Mouse (Mus musculus): ENCODE measurements around the gene Strbp. TPM values are rescaled to one million over a fixed set of nuclear protein-coding genes. Genes with fewer than 3 reads are reported as not detected.

Gene Strbp
- polyA plus RNA-seq, 1 experiment from 2014 or later: 30.2 TPM

DNA sequence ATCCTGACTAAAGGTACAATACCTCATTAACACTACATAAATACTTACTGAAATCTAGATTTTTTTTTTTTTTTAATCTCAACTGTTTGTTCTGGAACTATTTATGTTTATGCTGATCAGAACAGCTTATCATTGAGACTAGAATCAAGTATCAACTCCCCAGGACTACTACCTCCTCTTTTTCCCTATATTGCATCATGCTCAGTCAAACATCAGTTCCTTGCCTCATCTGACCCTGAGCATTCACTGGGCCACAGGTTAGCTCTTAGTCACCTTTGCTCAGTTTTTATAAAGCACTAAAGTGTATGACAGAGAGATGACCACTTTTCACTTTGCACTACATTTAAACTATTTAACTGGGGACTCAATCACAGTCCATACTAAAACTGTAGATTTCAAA is 115.7 kb downstream of the Strbp start:
- Histone ChIP-seq H3K4me2 (ENCODE audit: low read length) (no peak overlapping the region), H3K4me3 (ENCODE audit: control insufficient read depth in 1 of 2, insufficient read depth in 1 of 2, low read depth in 1 of 2, low read length in 2 of 2) (no peak overlapping the region), H3K9ac (ENCODE audit: low read length) (no peak overlapping the region), H3K36me3 (ENCODE audit: control insufficient read depth, insufficient read depth, low read length) (peaks cover 44% of the 10 kb centered on the region), H3K27ac (replicated peaks in 1 of 2; ENCODE audit: control insufficient read depth in 1 of 2, insufficient read depth in 1 of 2, low read depth in 2 of 2, low read length in 2 of 2) (no peak overlapping the region), H3K4me1 (ENCODE audit: control insufficient read depth in 2 of 2, insufficient read depth in 2 of 2, low read length in 2 of 2) (no peaks in the 10 kb centered on the region), H3K9me3 (ENCODE audit: control insufficient read depth, low read length) (no peaks in the 10 kb centered on the region), H3K27me3 (ENCODE audit: control insufficient read depth, insufficient read depth, low read length) (no peaks in the 10 kb centered on the region)
- ATAC-seq (ENCODE audit: insufficient number of reproducible peaks, insufficient read depth, low FRiP score, low read depth): no peak

GRCm38 (mm10) chr2:37578185-37578584 is 125.5 kb downstream of the Strbp start:
- no peaks in the 10 kb centered on the region for H3K9me3 ChIP-seq (ENCODE audit: control insufficient read depth, low read length)
- no peak for ATAC-seq (ENCODE audit: insufficient number of reproducible peaks, insufficient read depth, low FRiP score, low read depth)
- no peak overlapping the region for H3K4me3 ChIP-seq (ENCODE audit: control insufficient read depth in 1 of 2, insufficient read depth in 1 of 2, low read depth in 1 of 2, low read length in 2 of 2)
- no peaks in the 10 kb centered on the region for H3K4me1 ChIP-seq (ENCODE audit: control insufficient read depth in 2 of 2, insufficient read depth in 2 of 2, low read length in 2 of 2)
- no peak overlapping the region for H3K27ac ChIP-seq (replicated peaks in 1 of 2; ENCODE audit: control insufficient read depth in 1 of 2, insufficient read depth in 1 of 2, low read depth in 2 of 2, low read length in 2 of 2)
- H3K36me3 ChIP-seq (ENCODE audit: control insufficient read depth, insufficient read depth, low read length): peaks cover 26% of the 10 kb centered on the region
- no peak overlapping the region for H3K9ac ChIP-seq (ENCODE audit: low read length)
- 88% methylated on average over 2 of the region's 2 CpGs for WGBS
- H3K27me3 ChIP-seq (ENCODE audit: control insufficient read depth, insufficient read depth, low read length): no peaks in the 10 kb centered on the region
- no peak overlapping the region for H3K4me2 ChIP-seq (ENCODE audit: low read length)

GRCm38 (mm10) chr2:37576661-37577060 is 127.0 kb downstream of the Strbp start:
- Histone ChIP-seq H3K27me3 (ENCODE audit: control insufficient read depth, insufficient read depth, low read length) (no peaks in the 10 kb centered on the region), H3K4me3 (ENCODE audit: control insufficient read depth in 1 of 2, insufficient read depth in 1 of 2, low read depth in 1 of 2, low read length in 2 of 2) (no peak overlapping the region), H3K27ac (replicated peaks in 1 of 2; ENCODE audit: control insufficient read depth in 1 of 2, insufficient read depth in 1 of 2, low read depth in 2 of 2, low read length in 2 of 2) (no peak overlapping the region), H3K9ac (ENCODE audit: low read length) (no peak overlapping the region), H3K4me1 (ENCODE audit: control insufficient read depth in 2 of 2, insufficient read depth in 2 of 2, low read length in 2 of 2) (no peaks in the 10 kb centered on the region), H3K4me2 (ENCODE audit: low read length) (no peak overlapping the region), H3K9me3 (ENCODE audit: control insufficient read depth, low read length) (no peaks in the 10 kb centered on the region), H3K36me3 (ENCODE audit: control insufficient read depth, insufficient read depth, low read length) (peaks cover 29% of the 10 kb centered on the region)
- 97% methylated on average over 1 of the region's 1 CpGs for WGBS
- no peak for ATAC-seq (ENCODE audit: insufficient number of reproducible peaks, insufficient read depth, low FRiP score, low read depth)

- no peak overlapping the region for H3K9ac ChIP-seq (ENCODE audit: low read length)
- WGBS: 91% methylated on average over 2 of the region's 2 CpGs
- H3K27ac ChIP-seq (replicated peaks in 1 of 2; ENCODE audit: control insufficient read depth in 1 of 2, insufficient read depth in 1 of 2, low read depth in 2 of 2, low read length in 2 of 2): no peak overlapping the region
- peaks cover 38% of the 10 kb centered on the region for H3K36me3 ChIP-seq (ENCODE audit: control insufficient read depth, insufficient read depth, low read length)
- no peak for ATAC-seq (ENCODE audit: insufficient number of reproducible peaks, insufficient read depth, low FRiP score, low read depth)
- no peaks in the 10 kb centered on the region for H3K9me3 ChIP-seq (ENCODE audit: control insufficient read depth, low read length)
- peaks cover 2 to 13% of the 10 kb centered on the region in 2 experiments; a peak in 1 of 4 replicates for H3K4me1 ChIP-seq (ENCODE audit: control insufficient read depth in 2 of 2, insufficient read depth in 2 of 2, low read length in 2 of 2)
- H3K27me3 ChIP-seq (ENCODE audit: control insufficient read depth, insufficient read depth, low read length): no peaks in the 10 kb centered on the region
- no peak overlapping the region for H3K4me2 ChIP-seq (ENCODE audit: low read length)
- H3K4me3 ChIP-seq (ENCODE audit: control insufficient read depth in 1 of 2, insufficient read depth in 1 of 2, low read depth in 1 of 2, low read length in 2 of 2): no peak overlapping the region
These were observed 131.5 kb downstream of the Strbp start for GRCm38 (mm10) chr2:37572141-37572540.

DNA sequence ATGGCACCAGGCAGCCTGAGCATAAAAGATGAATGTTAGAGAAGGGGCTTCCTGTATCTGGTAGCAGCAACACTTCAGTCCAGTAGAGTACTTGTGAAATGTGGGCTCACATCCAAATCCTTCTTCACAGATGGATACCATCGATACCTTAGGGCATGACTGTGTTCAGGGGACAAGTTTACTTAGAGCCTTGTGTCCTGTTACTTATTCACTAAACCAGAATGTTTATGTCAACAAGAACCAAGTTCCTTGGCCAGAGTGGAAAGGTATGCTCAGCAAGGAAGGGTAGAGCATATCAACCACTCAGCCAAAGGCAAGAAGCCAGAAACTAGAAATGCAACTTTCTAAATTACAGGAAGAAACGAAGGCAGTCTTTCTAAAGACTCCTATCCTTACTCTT is 133.0 kb downstream of the Strbp start:
- WGBS: 67% methylated on average over 2 of the region's 2 CpGs
- H3K9me3 ChIP-seq (ENCODE audit: control insufficient read depth, low read length): no peaks in the 10 kb centered on the region
- no peaks in the 10 kb centered on the region for H3K27me3 ChIP-seq (ENCODE audit: control insufficient read depth, insufficient read depth, low read length)
- H3K4me1 ChIP-seq (ENCODE audit: control insufficient read depth in 2 of 2, insufficient read depth in 2 of 2, low read length in 2 of 2): peaks cover 2 to 13% of the 10 kb centered on the region in 2 experiments; a peak in 1 of 4 replicates
- no peak overlapping the region for H3K4me3 ChIP-seq (ENCODE audit: control insufficient read depth in 1 of 2, insufficient read depth in 1 of 2, low read depth in 1 of 2, low read length in 2 of 2)
- H3K9ac ChIP-seq (ENCODE audit: low read length): no peak overlapping the region
- ATAC-seq (ENCODE audit: insufficient number of reproducible peaks, insufficient read depth, low FRiP score, low read depth): no peak
- H3K27ac ChIP-seq (replicated peaks in 1 of 2; ENCODE audit: control insufficient read depth in 1 of 2, insufficient read depth in 1 of 2, low read depth in 2 of 2, low read length in 2 of 2): no peak overlapping the region
- H3K36me3 ChIP-seq (ENCODE audit: control insufficient read depth, insufficient read depth, low read length): peaks cover 49% of the 10 kb centered on the region
- H3K4me2 ChIP-seq (ENCODE audit: low read length): no peak overlapping the region

DNA sequence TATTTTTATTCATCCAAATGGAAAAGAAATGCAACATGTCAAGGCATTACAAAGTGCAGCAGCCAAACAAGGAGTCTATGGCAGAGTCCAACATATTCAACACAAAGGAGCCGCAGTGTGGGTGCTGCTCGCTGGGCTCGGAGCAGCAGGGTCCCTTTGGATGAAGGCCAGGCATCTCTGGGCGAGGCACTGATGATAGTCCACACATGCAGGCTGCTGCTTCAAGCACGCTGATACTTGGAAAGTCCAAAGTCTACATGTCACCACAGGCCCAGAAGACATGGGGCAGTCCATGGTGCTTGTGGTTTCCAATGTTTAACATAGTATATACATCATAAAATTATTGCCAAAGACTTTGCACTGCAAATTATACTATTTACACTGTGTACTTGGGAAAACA is 133.8 kb downstream of the Strbp start:
- H3K27ac ChIP-seq (replicated peaks in 1 of 2; ENCODE audit: control insufficient read depth in 1 of 2, insufficient read depth in 1 of 2, low read depth in 2 of 2, low read length in 2 of 2): no peak overlapping the region
- no peaks in the 10 kb centered on the region for H3K27me3 ChIP-seq (ENCODE audit: control insufficient read depth, insufficient read depth, low read length)
- no peak overlapping the region for H3K9ac ChIP-seq (ENCODE audit: low read length)
- no peak overlapping the region for H3K4me2 ChIP-seq (ENCODE audit: low read length)
- peaks cover 2 to 14% of the 10 kb centered on the region in 2 experiments; a peak in 1 of 4 replicates for H3K4me1 ChIP-seq (ENCODE audit: control insufficient read depth in 2 of 2, insufficient read depth in 2 of 2, low read length in 2 of 2)
- no peaks in the 10 kb centered on the region for H3K9me3 ChIP-seq (ENCODE audit: control insufficient read depth, low read length)
- no peak for ATAC-seq (ENCODE audit: insufficient number of reproducible peaks, insufficient read depth, low FRiP score, low read depth)
- 46% methylated on average over 5 of the region's 5 CpGs for WGBS
- H3K4me3 ChIP-seq (ENCODE audit: control insufficient read depth in 1 of 2, insufficient read depth in 1 of 2, low read depth in 1 of 2, low read length in 2 of 2): no peak overlapping the region
- peaks cover 57% of the 10 kb centered on the region for H3K36me3 ChIP-seq (ENCODE audit: control insufficient read depth, insufficient read depth, low read length)

GRCm38 (mm10) chr2:37566035-37566434 is 137.6 kb downstream of the Strbp start:
- no peak overlapping the region for H3K4me2 ChIP-seq (ENCODE audit: low read length)
- no peaks in the 10 kb centered on the region for H3K9me3 ChIP-seq (ENCODE audit: control insufficient read depth, low read length)
- no peak for ATAC-seq (ENCODE audit: insufficient number of reproducible peaks, insufficient read depth, low FRiP score, low read depth)
- H3K4me3 ChIP-seq (ENCODE audit: control insufficient read depth in 1 of 2, insufficient read depth in 1 of 2, low read depth in 1 of 2, low read length in 2 of 2): no peak overlapping the region
- WGBS: 48% methylated on average over 1 of the region's 1 CpGs
- no peak overlapping the region for H3K27ac ChIP-seq (replicated peaks in 1 of 2; ENCODE audit: control insufficient read depth in 1 of 2, insufficient read depth in 1 of 2, low read depth in 2 of 2, low read length in 2 of 2)
- no peak overlapping the region for H3K9ac ChIP-seq (ENCODE audit: low read length)
- no peaks in the 10 kb centered on the region for H3K27me3 ChIP-seq (ENCODE audit: control insufficient read depth, insufficient read depth, low read length)
- peaks cover 2 to 23% of the 10 kb centered on the region in 2 experiments; a peak in 1 of 4 replicates for H3K4me1 ChIP-seq (ENCODE audit: control insufficient read depth in 2 of 2, insufficient read depth in 2 of 2, low read length in 2 of 2)
- H3K36me3 ChIP-seq (ENCODE audit: control insufficient read depth, insufficient read depth, low read length): peaks cover 82% of the 10 kb centered on the region

GRCm38 (mm10) chr2:37565579-37565978 is 138.1 kb downstream of the Strbp start:
- no peak overlapping the region for H3K9ac ChIP-seq (ENCODE audit: low read length)
- H3K4me3 ChIP-seq (ENCODE audit: control insufficient read depth in 1 of 2, insufficient read depth in 1 of 2, low read depth in 1 of 2, low read length in 2 of 2): no peak overlapping the region
- H3K27ac ChIP-seq (replicated peaks in 1 of 2; ENCODE audit: control insufficient read depth in 1 of 2, insufficient read depth in 1 of 2, low read depth in 2 of 2, low read length in 2 of 2): no peak overlapping the region
- H3K4me1 ChIP-seq (ENCODE audit: control insufficient read depth in 2 of 2, insufficient read depth in 2 of 2, low read length in 2 of 2): peaks cover 2 to 20% of the 10 kb centered on the region in 2 experiments; a peak in 1 of 4 replicates
- H3K27me3 ChIP-seq (ENCODE audit: control insufficient read depth, insufficient read depth, low read length): no peaks in the 10 kb centered on the region
- peaks cover 86% of the 10 kb centered on the region for H3K36me3 ChIP-seq (ENCODE audit: control insufficient read depth, insufficient read depth, low read length)
- 35% methylated on average over 2 of the region's 2 CpGs for WGBS
- no peak for ATAC-seq (ENCODE audit: insufficient number of reproducible peaks, insufficient read depth, low FRiP score, low read depth)
- H3K9me3 ChIP-seq (ENCODE audit: control insufficient read depth, low read length): no peaks in the 10 kb centered on the region
- no peak overlapping the region for H3K4me2 ChIP-seq (ENCODE audit: low read length)

All from heart, embryonic 14.5 days (tissue).